Mouse (Mus musculus) cortical plate, adult 2 months (tissue): ENCODE data around the gene Tnik.
A peak's percentile ranks its signal among the peaks of the same experiment; 100 is the strongest.

ENCODE experiments used
- CTCF ChIP-seq: fragments of 200-500 bp; IDR thresholded peaks from 2 replicates; pipeline ENCODE4 v1.5.1; 2011; ENCODE audit warnings: mild to moderate bottlenecking, control low read depth, low read length; ENCODE audit not compliant: insufficient read depth; ENCODE audit errors: extremely low read depth
- POLR2A ChIP-seq: fragments of 200-500 bp; IDR thresholded peaks from 2 replicates; pipeline ENCODE4 v1.6.1; 2011; ENCODE audit warnings: mild to moderate bottlenecking, low read length, control low read depth; ENCODE audit not compliant: insufficient read depth; ENCODE audit errors: extremely low read depth

- TF ChIP-seq CTCF (no peak), POLR2A (0 out of 2 replicates have a peak, but pooled peaks have one; percentile 25)
These were observed 268.4 kb downstream of the Tnik start for GRCm38 (mm10) chr3:28531294-28531956.
